Mouse (Mus musculus) adipose tissue, adult 10 weeks (tissue): ENCODE results near the gene Vax2. TPM values are rescaled to one million over a fixed set of nuclear protein-coding genes. Genes with fewer than 3 reads are reported as not detected.

ENCODE experiments used
- polyA plus RNA-seq: library from polyadenylated mRNA; stranded (reverse); fragments of 350-450 nt; fragmentation: Illumina TruSeq; extraction: RNeasy Lipid Tissue Mini Kit (QIAGEN cat#74804); gene quantifications from one replicate; pipeline ENCODE4 v1.2.3, GENCODE M21; 2014; ENCODE audit warnings: low read depth, low replicate concordance

Gene Vax2
- polyA plus RNA-seq: not detected

GRCm38 (mm10) chr6:83711067-83711675 lies at the start of gene Vax2:
Gene Vax2, plus strand, starts transcription at chr6:83711264.

GRCm38 (mm10) chr6:83677757-83678156 lies 33.3 kb upstream of the Vax2 start, which contains the start of gene Cd207:
Gene Cd207, minus strand, starts transcription at chr6:83677857.

GRCm38 (mm10) chr6:83742761-83743160 lies 31.7 kb downstream of the Vax2 start, which contains the start of gene Atp6v1b1:
Gene Atp6v1b1, plus strand, starts transcription at chr6:83742990.

GRCm38 (mm10) chr6:83762344-83762743 lies 51.3 kb downstream of the Vax2 start, which contains the start of gene Ankrd53:
Gene Ankrd53, plus strand, starts transcription at chr6:83762644.

GRCm38 (mm10) chr6:83775638-83776293 lies 64.7 kb downstream of the Vax2 start, which contains the start of gene Tex261:
Gene Tex261, minus strand, starts transcription at chr6:83775813.

Other genes starting within 250 kb of the Vax2 start
- gene Dguok, start 204.3 kb upstream of the Vax2 start, polyA plus RNA-seq: 54.3 TPM
- gene Actg2, start 175.0 kb upstream of the Vax2 start, polyA plus RNA-seq: 787 TPM
- gene Stambp, start 138.5 kb upstream of the Vax2 start, polyA plus RNA-seq: 24.4 TPM
- gene Clec4f, start 55.1 kb upstream of the Vax2 start, polyA plus RNA-seq: not detected
- gene Cd207, start 33.4 kb upstream of the Vax2 start, polyA plus RNA-seq: not detected
- gene Atp6v1b1, start 31.7 kb downstream of the Vax2 start, polyA plus RNA-seq: 9.2 TPM
- 0.46 TPM for gene Ankrd53, start 51.4 kb downstream of the Vax2 start, polyA plus RNA-seq
- 71.7 TPM for gene Tex261, start 64.5 kb downstream of the Vax2 start, polyA plus RNA-seq
- 55.5 TPM for gene Nagk, start 83.7 kb downstream of the Vax2 start, polyA plus RNA-seq
- gene Paip2b, start 120.5 kb downstream of the Vax2 start, polyA plus RNA-seq: 30.4 TPM
- gene Zfp638, start 155.8 kb downstream of the Vax2 start, polyA plus RNA-seq: 49.2 TPM